Mouse (Mus musculus) frontal cortex, adult 2 months (tissue): ENCODE measurements around the gene 2900026A02Rik. TPM values are rescaled to one million over a fixed set of nuclear protein-coding genes. Genes with fewer than 3 reads are reported as not detected.

Experiments used
- DNase-seq, 2 experiments: peaks; one replicate each; pipeline ENCODE4 v3.0.0; 2022; ENCODE audit warnings: low spot score in 1 of 2; ENCODE audit errors: extremely low spot score in 1 of 2
- polyA plus RNA-seq: library from polyadenylated mRNA; depleted of rRNA; stranded (reverse); fragments of >200 nt; gene quantifications from 2 replicates; pipeline ENCODE4 v1.2.3, GENCODE M21; 2012

2900026A02Rik gene
- polyA plus RNA-seq, 1 experiment, result 17.8 TPM

GRCm38 (mm10) chr5:113105481-113105880, 115.6 kb downstream of the 2900026A02Rik start:
- no peak for DNase-seq

GRCm38 (mm10) chr5:113105035-113105434, 116.0 kb downstream of the 2900026A02Rik start:
- DNase-seq, result no peak

- no peak for DNase-seq
Observed at GRCm38 (mm10) chr5:113102455-113102854, 118.6 kb downstream of the 2900026A02Rik start.

- no peak for DNase-seq
Observed at GRCm38 (mm10) chr5:113101457-113101856, 119.6 kb downstream of the 2900026A02Rik start.

- DNase-seq, result no peak
Observed at GRCm38 (mm10) chr5:113100422-113100821, 120.6 kb downstream of the 2900026A02Rik start.

- peak; percentile 73 to 97 for DNase-seq
Observed at GRCm38 (mm10) chr5:113099546-113099945, 121.5 kb downstream of the 2900026A02Rik start.

- no peak for DNase-seq
Observed at GRCm38 (mm10) chr5:113097551-113097950, 123.5 kb downstream of the 2900026A02Rik start.

GRCm38 (mm10) chr5:113095456-113095855, 125.6 kb downstream of the 2900026A02Rik start:
- no peak for DNase-seq

- DNase-seq, result no peak
Observed at GRCm38 (mm10) chr5:113092406-113092805, 128.6 kb downstream of the 2900026A02Rik start.

GRCm38 (mm10) chr5:113091162-113091561, 129.9 kb downstream of the 2900026A02Rik start:
- DNase-seq, result peak in 1 of 2 experiments; percentile 69

GRCm38 (mm10) chr5:113090750-113091149, 130.3 kb downstream of the 2900026A02Rik start:
- no peak for DNase-seq

GRCm38 (mm10) chr5:113090077-113090690, 130.9 kb downstream of the 2900026A02Rik start:
- no peak for DNase-seq

GRCm38 (mm10) chr5:113087465-113087864, 133.6 kb downstream of the 2900026A02Rik start:
- no peak for DNase-seq

- no peak for DNase-seq
Observed at GRCm38 (mm10) chr5:113086990-113087389, 134.0 kb downstream of the 2900026A02Rik start.

GRCm38 (mm10) chr5:113086439-113086838, 134.6 kb downstream of the 2900026A02Rik start:
- DNase-seq, result no peak

GRCm38 (mm10) chr5:113085931-113086330, 135.1 kb downstream of the 2900026A02Rik start:
- no peak for DNase-seq

- no peak for DNase-seq
Observed at GRCm38 (mm10) chr5:113084309-113084708, 136.7 kb downstream of the 2900026A02Rik start.

- peak in 1 of 2 experiments; percentile 42 for DNase-seq
Observed at GRCm38 (mm10) chr5:113082356-113083168, 138.5 kb downstream of the 2900026A02Rik start.

- DNase-seq, result no peak
Observed at GRCm38 (mm10) chr5:113081439-113081838, 139.6 kb downstream of the 2900026A02Rik start, which contains the start of gene Crybb3. Gene Crybb3 (minus strand): TSS chr5:113081584.

GRCm38 (mm10) chr5:113081020-113081419, 140.0 kb downstream of the 2900026A02Rik start:
- no peak for DNase-seq

- DNase-seq, result peak in 1 of 2 experiments; percentile 72
Observed at GRCm38 (mm10) chr5:113079783-113080182, 141.3 kb downstream of the 2900026A02Rik start.

- no peak for DNase-seq
Observed at GRCm38 (mm10) chr5:113078686-113079085, 142.3 kb downstream of the 2900026A02Rik start.
